Mouse (Mus musculus): Measurements from ENCODE around the gene E130218I03Rik. TPM values are rescaled to one million over a fixed set of nuclear protein-coding genes. Genes with fewer than 3 reads are reported as not detected.
A peak's percentile ranks its signal among the peaks of the same experiment; 100 is the strongest.

The E130218I03Rik gene
- polyA plus RNA-seq, 1 experiment from 2014 or later = 1.0 TPM

GRCm38 (mm10) chr4:134273417-134274345 lies 30.2 kb downstream of the E130218I03Rik start:
- no peaks in the 10 kb centered on the region for H3K9me3 ChIP-seq
- no peaks in the 10 kb centered on the region for H3K27me3 ChIP-seq (ENCODE audit: insufficient read depth, poor library complexity, severe bottlenecking)
- H3K27ac ChIP-seq = no peak overlapping the region
- peaks cover 33% of the 10 kb centered on the region for H3K36me3 ChIP-seq
- DNase-seq (ENCODE audit: low spot score) = no peak
- H3K4me3 ChIP-seq = peak overlapping the region; percentile 31
- 8% methylated on average over 14 of the region's 14 CpGs for WGBS
- H3K4me1 ChIP-seq (replicated peaks) = peaks cover 13% of the 10 kb centered on the region

GRCm38 (mm10) chr4:134284942-134285341 lies 41.5 kb downstream of the E130218I03Rik start:
- Histone ChIP-seq H3K36me3 (peaks cover 45% of the 10 kb centered on the region), H3K9me3 (no peaks in the 10 kb centered on the region), H3K27me3 (ENCODE audit: insufficient read depth, poor library complexity, severe bottlenecking) (no peaks in the 10 kb centered on the region), H3K4me1 (replicated peaks) (peaks cover 26% of the 10 kb centered on the region), H3K4me3 (no peak overlapping the region), H3K27ac (no peak overlapping the region)
- WGBS = 92% methylated on average over 2 of the region's 2 CpGs
- no peak for DNase-seq (ENCODE audit: low spot score)

GRCm38 (mm10) chr4:134286226-134287167 lies 43.0 kb downstream of the E130218I03Rik start:
- WGBS = 4% methylated on average over 59 of the region's 59 CpGs
- H3K36me3 ChIP-seq = peaks cover 29% of the 10 kb centered on the region
- no peaks in the 10 kb centered on the region for H3K27me3 ChIP-seq (ENCODE audit: insufficient read depth, poor library complexity, severe bottlenecking)
- H3K9me3 ChIP-seq = no peaks in the 10 kb centered on the region
- H3K27ac ChIP-seq = peak overlapping the region; percentile 100
- DNase-seq (ENCODE audit: low spot score) = no peak
- peak overlapping the region; percentile 99 for H3K4me3 ChIP-seq
- H3K4me1 ChIP-seq (replicated peaks) = peaks cover 26% of the 10 kb centered on the region

GRCm38 (mm10) chr4:134287168-134287564 lies 43.7 kb downstream of the E130218I03Rik start:
- peaks cover 26% of the 10 kb centered on the region for H3K4me1 ChIP-seq (replicated peaks)
- under 1% methylated on average over 59 of the region's 59 CpGs for WGBS
- peak overlapping the region; percentile 99 for H3K4me3 ChIP-seq
- no peaks in the 10 kb centered on the region for H3K27me3 ChIP-seq (ENCODE audit: insufficient read depth, poor library complexity, severe bottlenecking)
- peaks cover 22% of the 10 kb centered on the region for H3K36me3 ChIP-seq
- H3K27ac ChIP-seq = peak overlapping the region; percentile 100
- no peaks in the 10 kb centered on the region for H3K9me3 ChIP-seq
- DNase-seq (ENCODE audit: low spot score) = peak; percentile 96

- peaks cover under 1% of the 10 kb centered on the region; the same call in 1 of the 2 replicates for H3K27me3 ChIP-seq (ENCODE audit: insufficient read depth, poor library complexity, severe bottlenecking)
- WGBS = under 1% methylated on average over 43 of the region's 43 CpGs
Observed at GRCm38 (mm10) chr4:134287575-134288025, 44.1 kb downstream of the E130218I03Rik start, which contains the start of gene Pdik1l. TSS of gene Pdik1l (minus strand) at chr4:134287895.

GRCm38 (mm10) chr4:134288397-134289256 lies 45.2 kb downstream of the E130218I03Rik start:
- DNase-seq (ENCODE audit: low spot score) = no peak
- 52% methylated on average over 11 of the region's 11 CpGs for WGBS
- H3K36me3 ChIP-seq = peaks cover 8% of the 10 kb centered on the region
- peaks cover 11% of the 10 kb centered on the region for H3K27me3 ChIP-seq (ENCODE audit: insufficient read depth, poor library complexity, severe bottlenecking)
- peak overlapping the region; percentile 99 for H3K4me3 ChIP-seq
- H3K9me3 ChIP-seq = no peaks in the 10 kb centered on the region
- H3K27ac ChIP-seq = peak overlapping the region; percentile 100
- peaks cover 30% of the 10 kb centered on the region for H3K4me1 ChIP-seq (replicated peaks)

More at GRCm38 (mm10) chr4:134287575-134288025, 44.1 kb downstream of the E130218I03Rik start, which contains the start of gene Pdik1l:
- Histone ChIP-seq H3K4me3 (peak within 1 kb of the TSS; percentile 99), H3K9me3 (no peaks in the 10 kb centered on the region), H3K27ac (peak within 1 kb of the TSS; percentile 100), H3K36me3 (peaks cover 18% of the 10 kb centered on the region), H3K4me1 (replicated peaks) (peaks cover 26% of the 10 kb centered on the region)
- peak; percentile 85 for DNase-seq (ENCODE audit: low spot score)

GRCm38 (mm10) chr4:134292067-134292466 lies 48.6 kb downstream of the E130218I03Rik start:
- no peak overlapping the region for H3K4me3 ChIP-seq
- peak; percentile 84 for DNase-seq (ENCODE audit: low spot score)
- peaks cover 17% of the 10 kb centered on the region for H3K27me3 ChIP-seq (ENCODE audit: insufficient read depth, poor library complexity, severe bottlenecking)
- H3K27ac ChIP-seq = no peak overlapping the region
- H3K4me1 ChIP-seq (replicated peaks) = peaks cover 16% of the 10 kb centered on the region
- no peaks in the 10 kb centered on the region for H3K9me3 ChIP-seq
- WGBS = 24% methylated on average over 7 of the region's 7 CpGs
- no peaks in the 10 kb centered on the region for H3K36me3 ChIP-seq

- 70% methylated on average over 18 of the region's 18 CpGs for WGBS
- H3K27me3 ChIP-seq (ENCODE audit: insufficient read depth, poor library complexity, severe bottlenecking) = peaks cover 17% of the 10 kb centered on the region
- DNase-seq (ENCODE audit: low spot score) = no peak
Observed at GRCm38 (mm10) chr4:134293061-134293691, 49.7 kb downstream of the E130218I03Rik start.

GRCm38 (mm10) chr4:134293692-134294163 lies 50.3 kb downstream of the E130218I03Rik start:
- Histone ChIP-seq H3K27me3 (ENCODE audit: insufficient read depth, poor library complexity, severe bottlenecking) (peaks cover 17% of the 10 kb centered on the region), H3K4me1 (replicated peaks) (peaks cover 9% of the 10 kb centered on the region), H3K27ac (no peak overlapping the region), H3K4me3 (no peak overlapping the region), H3K9me3 (no peaks in the 10 kb centered on the region), H3K36me3 (no peaks in the 10 kb centered on the region)
- DNase-seq (ENCODE audit: low spot score) = no peak
- 76% methylated on average over 9 of the region's 9 CpGs for WGBS

More at GRCm38 (mm10) chr4:134293061-134293691, 49.7 kb downstream of the E130218I03Rik start:
- H3K4me3 ChIP-seq = no peak overlapping the region
- H3K4me1 ChIP-seq (replicated peaks) = peaks cover 15% of the 10 kb centered on the region
- H3K36me3 ChIP-seq = no peaks in the 10 kb centered on the region
- no peaks in the 10 kb centered on the region for H3K9me3 ChIP-seq
- no peak overlapping the region; the same call in 1 of the 2 replicates for H3K27ac ChIP-seq

Data from hindbrain, embryonic 10.5 days (tissue).